Mouse (Mus musculus) C2C12 (cell line): ENCODE data around the gene Arl4c. TPM values are rescaled to one million over a fixed set of nuclear protein-coding genes. Genes with fewer than 3 reads are reported as not detected.
A peak's percentile ranks its signal among the peaks of the same experiment; 100 is the strongest.

Experiments used
- H3K27me3 ChIP-seq: one replicate; pipeline ENCODE4 v1.6.1; 2011; ENCODE audit not compliant: control insufficient read depth, insufficient read depth, insufficient read length
- H3K36me3 ChIP-seq: one replicate; pipeline ENCODE4 v1.6.1; 2011; ENCODE audit not compliant: control insufficient read depth, insufficient read depth
- H3K4me3 ChIP-seq: one replicate; pipeline ENCODE4 v1.5.1; 2011; ENCODE audit warnings: mild to moderate bottlenecking, control low read depth; ENCODE audit not compliant: poor library complexity, insufficient read depth, severe bottlenecking
- H3K79me2 ChIP-seq: one replicate; pipeline ENCODE4 v1.6.1; 2011; ENCODE audit not compliant: control insufficient read depth, insufficient read depth
- H3K79me3 ChIP-seq: one replicate; pipeline ENCODE4 v1.6.1; 2011; ENCODE audit warnings: low read depth, control low read depth
- H3ac ChIP-seq: one replicate; pipeline ENCODE3; 2011; ENCODE audit warnings: low read depth; ENCODE audit not compliant: control insufficient read depth, insufficient read length
- CEBPB ChIP-seq: IDR thresholded peaks from one replicate; pipeline ENCODE4 v1.6.1; 2011; ENCODE audit warnings: low read depth, mild to moderate bottlenecking, control low read depth, moderate library complexity
- CTCF ChIP-seq: IDR thresholded peaks from one replicate; pipeline ENCODE4 v1.5.1; 2011; ENCODE audit not compliant: control insufficient read depth, insufficient read depth, insufficient read length
- FOSL1 ChIP-seq: IDR thresholded peaks from one replicate; pipeline ENCODE4 v1.8.0; 2011; ENCODE audit warnings: mild to moderate bottlenecking, low read length; ENCODE audit not compliant: poor library complexity, insufficient read depth, severe bottlenecking
- MAX ChIP-seq: IDR thresholded peaks from one replicate; pipeline ENCODE4 v1.6.1; 2011; ENCODE audit warnings: mild to moderate bottlenecking, control low read depth
- MYOD1 ChIP-seq: IDR thresholded peaks from one replicate; pipeline ENCODE4 v1.6.1; 2011; ENCODE audit warnings: low read depth; ENCODE audit not compliant: control insufficient read depth, insufficient read length
- MYOG ChIP-seq: IDR thresholded peaks from one replicate; pipeline ENCODE4 v1.6.1; 2011; ENCODE audit not compliant: control insufficient read depth, insufficient read length; ENCODE audit errors: extremely low read depth
- USF1 ChIP-seq: IDR thresholded peaks from one replicate; pipeline ENCODE4 v1.6.1; 2011; ENCODE audit warnings: low read depth, mild to moderate bottlenecking, control low read depth, moderate library complexity
- polyA plus RNA-seq: library from polyadenylated mRNA; unstranded; fragments of >200 nt; fragmentation: generic; extraction: Trizol; gene quantifications from one replicate; pipeline ENCODE4 v1.2.1, GENCODE M21; 2012; ENCODE audit warnings: missing spikeins

Gene Arl4c
- polyA plus RNA-seq, 1 experiment: 81.3 TPM

- H3ac ChIP-seq: no peak overlapping the region
- no peaks in the 10 kb centered on the region for H3K79me3 ChIP-seq
- H3K4me3 ChIP-seq: no peak overlapping the region
- no peaks in the 10 kb centered on the region for H3K36me3 ChIP-seq
- no peaks in the 10 kb centered on the region for H3K27me3 ChIP-seq
- H3K79me2 ChIP-seq: no peaks in the 10 kb centered on the region
- TF ChIP-seq CTCF: no peak
- no peak for TF ChIP-seq MAX
- no peak for TF ChIP-seq FOSL1
- TF ChIP-seq CEBPB: no peak
- no peak for TF ChIP-seq USF1
- TF ChIP-seq MYOD1: no peak
- TF ChIP-seq MYOG: no peak
Measured at GRCm38 (mm10) chr1:88652682-88653081, 49.3 kb downstream of the Arl4c start.

- Histone ChIP-seq H3K79me2 (no peaks in the 10 kb centered on the region), H3K27me3 (no peaks in the 10 kb centered on the region), H3K4me3 (no peak overlapping the region), H3K36me3 (no peaks in the 10 kb centered on the region), H3K79me3 (no peaks in the 10 kb centered on the region), H3ac (no peak overlapping the region)
- TF ChIP-seq MYOD1 (no peak), MYOG (no peak), USF1 (peak; percentile 58)
Measured at GRCm38 (mm10) chr1:88651668-88652067, 50.4 kb downstream of the Arl4c start.

- H3K27me3 ChIP-seq: no peaks in the 10 kb centered on the region
- no peak overlapping the region for H3ac ChIP-seq
Measured at GRCm38 (mm10) chr1:88648742-88649141, 53.3 kb downstream of the Arl4c start.

GRCm38 (mm10) chr1:88645599-88646119 is 56.4 kb downstream of the Arl4c start:
- Histone ChIP-seq H3ac (no peak overlapping the region), H3K79me2 (no peaks in the 10 kb centered on the region), H3K36me3 (no peaks in the 10 kb centered on the region), H3K79me3 (no peaks in the 10 kb centered on the region), H3K27me3 (no peaks in the 10 kb centered on the region), H3K4me3 (no peak overlapping the region)
- TF ChIP-seq MYOG (no peak), USF1 (no peak), FOSL1 (no peak), MYOD1 (no peak), CTCF (no peak), CEBPB (no peak), MAX (no peak)

More at GRCm38 (mm10) chr1:88648742-88649141, 53.3 kb downstream of the Arl4c start:
- H3K79me3 ChIP-seq: no peaks in the 10 kb centered on the region
- H3K79me2 ChIP-seq: no peaks in the 10 kb centered on the region
- no peaks in the 10 kb centered on the region for H3K36me3 ChIP-seq
- TF ChIP-seq CTCF (no peak), MYOD1 (no peak), CEBPB (no peak), MYOG (no peak), USF1 (no peak), MAX (no peak), FOSL1 (no peak)
- H3K4me3 ChIP-seq: no peak overlapping the region

GRCm38 (mm10) chr1:88644417-88644816 is 57.6 kb downstream of the Arl4c start:
- no peak overlapping the region for H3K4me3 ChIP-seq
- H3K79me2 ChIP-seq: no peaks in the 10 kb centered on the region
- H3ac ChIP-seq: no peak overlapping the region
- no peaks in the 10 kb centered on the region for H3K36me3 ChIP-seq
- TF ChIP-seq MYOG: no peak
- no peak for TF ChIP-seq MAX
- TF ChIP-seq MYOD1: no peak
- no peak for TF ChIP-seq USF1
- no peaks in the 10 kb centered on the region for H3K79me3 ChIP-seq
- no peaks in the 10 kb centered on the region for H3K27me3 ChIP-seq

- H3K27me3 ChIP-seq: no peaks in the 10 kb centered on the region
- H3ac ChIP-seq: no peak overlapping the region
- no peaks in the 10 kb centered on the region for H3K79me3 ChIP-seq
- H3K4me3 ChIP-seq: no peak overlapping the region
- H3K36me3 ChIP-seq: no peaks in the 10 kb centered on the region
- H3K79me2 ChIP-seq: no peaks in the 10 kb centered on the region
- TF ChIP-seq MAX: no peak
Measured at GRCm38 (mm10) chr1:88643181-88643823, 58.7 kb downstream of the Arl4c start.
